In genomic region chr1:24090094-24090493, GRCm38 (mm10) we compare ENCODE assay signal across 22 mouse cellular contexts. TPM values are rescaled to one million over a fixed set of nuclear protein-coding genes. Genes with fewer than 3 reads are reported as not detected.
DNase-seq lines count a peak whose midpoint lies in the region; ATAC-seq and TF ChIP-seq lines count a peak whose summit lies in the region.
"Had no signal": no experiment of that assay in that cellular context is flagged by ENCODE, and none has a peak within 500 bp of the region (broad histone marks: within the 10 kb centered on the region; RNA-seq: fewer than 3 reads in every experiment).

No protein-coding gene starts in this region.

- 0 out of 2 replicates have a peak, but pooled peaks have one; percentile 48 for ATAC-seq in intestine, embryonic 16.5 days
- ATAC-seq in intestine, embryonic 15.5 days = no peak
- ATAC-seq in intestine, postnatal 0 days = no peak
- ATAC-seq in hindbrain, embryonic 11.5 days (ENCODE audit: low FRiP score) = no peak
- ATAC-seq in activated CD4-positive, CD25-positive, alpha-beta regulatory T cell, adult 4 months = no peak
- ATAC-seq: CD4-positive, CD25-positive, alpha-beta regulatory T cell, adult 4 months; forebrain, embryonic 14.5 days; forebrain, postnatal 0 days; hindbrain, embryonic 16.5 days had no signal

- H3K27me3 ChIP-seq in intestine, embryonic 16.5 days (replicated peaks; ENCODE audit: control insufficient read depth, insufficient read depth, low read length) = no peaks in the 10 kb centered on the region
- H3K27me3 ChIP-seq in intestine, embryonic 15.5 days (replicated peaks) = no peaks in the 10 kb centered on the region
- no peaks in the 10 kb centered on the region for H3K27me3 ChIP-seq in intestine, postnatal 0 days (replicated peaks; ENCODE audit: control insufficient read depth, insufficient read depth, low read length)
- H3K27me3 ChIP-seq in hindbrain, embryonic 11.5 days (ENCODE audit: control insufficient read depth, insufficient read depth, low read length) = no peaks in the 10 kb centered on the region
- H3K27me3 ChIP-seq: hindbrain, embryonic 13.5 days had no signal

- H3K9me3 ChIP-seq in intestine, embryonic 16.5 days (ENCODE audit: control insufficient read depth, low read length) = no peaks in the 10 kb centered on the region
- no peaks in the 10 kb centered on the region for H3K9me3 ChIP-seq in intestine, embryonic 15.5 days
- H3K9me3 ChIP-seq in intestine, postnatal 0 days (ENCODE audit: control insufficient read depth) = no peaks in the 10 kb centered on the region
- no peaks in the 10 kb centered on the region for H3K9me3 ChIP-seq in hindbrain, embryonic 11.5 days (ENCODE audit: control insufficient read depth, low read length)
- H3K9me3 ChIP-seq: forebrain, embryonic 10.5 days; hindbrain, embryonic 13.5 days had no signal

- no peak for TF ChIP-seq CTCF in intestine, postnatal 0 days (IDR thresholded peaks at IDR 0.05; ENCODE audit: low read depth)

- peaks cover 6% of the 10 kb centered on the region; the same call in 1 of the 2 replicates for H3K4me1 ChIP-seq in intestine, embryonic 16.5 days (ENCODE audit: control insufficient read depth, insufficient read depth, low read length)
- H3K4me1 ChIP-seq in intestine, embryonic 15.5 days (replicated peaks) = 0 out of 2 replicates have a peak, but pooled peaks cover 4% of the 10 kb centered on the region
- H3K4me1 ChIP-seq in intestine, postnatal 0 days (replicated peaks; ENCODE audit: control insufficient read depth, insufficient read depth, low read length) = peaks cover 7% of the 10 kb centered on the region
- H3K4me1 ChIP-seq in hindbrain, embryonic 11.5 days (replicated peaks; ENCODE audit: control insufficient read depth, insufficient read depth, low read length) = no peaks in the 10 kb centered on the region
- H3K4me1 ChIP-seq: forebrain, embryonic 10.5 days; hindbrain, embryonic 13.5 days had no signal

- no peak overlapping the region for H3K27ac ChIP-seq in intestine, embryonic 16.5 days (ENCODE audit: low read length)
- no peak overlapping the region for H3K27ac ChIP-seq in intestine, embryonic 15.5 days
- H3K27ac ChIP-seq in intestine, postnatal 0 days (ENCODE audit: low read depth, low read length) = 0 out of 2 replicates have a peak overlapping the region, but pooled peaks have one; percentile 50
- no peak overlapping the region for H3K27ac ChIP-seq in hindbrain, embryonic 11.5 days (ENCODE audit: low read depth, low read length)
- H3K27ac ChIP-seq: forebrain, embryonic 10.5 days; gastrocnemius, adult 2 months; hindbrain, embryonic 13.5 days had no signal

- H3K4me2 ChIP-seq in intestine, embryonic 16.5 days (ENCODE audit: low read depth, low read length) = no peak overlapping the region
- no peak overlapping the region for H3K4me2 ChIP-seq in intestine, embryonic 15.5 days (replicated peaks)
- peak overlapping the region; percentile 27; the same call in 1 of the 2 replicates for H3K4me2 ChIP-seq in intestine, postnatal 0 days (replicated peaks; ENCODE audit: low read depth)
- no peak overlapping the region for H3K4me2 ChIP-seq in hindbrain, embryonic 11.5 days (replicated peaks; ENCODE audit: low read depth, low read length)
- H3K4me2 ChIP-seq: heart, embryonic 11.5 days; hindbrain, embryonic 13.5 days had no signal

- peak; percentile 51 for DNase-seq in cerebellum, adult 9-10 months
- DNase-seq in cerebellum, adult 8-10 months = no peak
- DNase-seq in brain, adult 2 months (ENCODE audit: low read depth, low spot score) = peak; percentile 73
- no peak for DNase-seq in hindbrain, embryonic 11.5 days (ENCODE audit: low spot score)
- DNase-seq: adrenal gland, postnatal 10 days; adrenal gland, postnatal 36 days; forebrain, postnatal 0 days; gastrocnemius, adult 2 months; gastrocnemius, postnatal 14 days; heart, adult 11 months; kidney, adult 11 months; kidney, adult 8-10 months had no signal

- no peaks in the 10 kb centered on the region for H3K36me3 ChIP-seq in intestine, embryonic 16.5 days (ENCODE audit: control insufficient read depth, insufficient read depth, low read length)
- no peaks in the 10 kb centered on the region for H3K36me3 ChIP-seq in intestine, embryonic 15.5 days
- 0 out of 2 replicates have a peak, but pooled peaks cover 3% of the 10 kb centered on the region for H3K36me3 ChIP-seq in intestine, postnatal 0 days (ENCODE audit: control insufficient read depth, insufficient read depth)
- no peaks in the 10 kb centered on the region for H3K36me3 ChIP-seq in hindbrain, embryonic 11.5 days (ENCODE audit: control insufficient read depth, insufficient read depth, low read length)
- H3K36me3 ChIP-seq: hindbrain, embryonic 13.5 days had no signal

- H3K4me3 ChIP-seq in intestine, embryonic 16.5 days (ENCODE audit: low read length) = no peak overlapping the region
- H3K4me3 ChIP-seq in intestine, embryonic 15.5 days (replicated peaks) = no peak overlapping the region
- no peak overlapping the region for H3K4me3 ChIP-seq in intestine, postnatal 0 days (ENCODE audit: low read depth, low read length)
- H3K4me3 ChIP-seq in hindbrain, embryonic 11.5 days (ENCODE audit: low read depth, low read length) = no peak overlapping the region
- H3K4me3 ChIP-seq: forebrain, embryonic 10.5 days; gastrocnemius, adult 2 months; hindbrain, embryonic 13.5 days had no signal

- WGBS in intestine, embryonic 16.5 days = 76% methylated on average over 5 of the region's 5 CpGs
- 76% methylated on average over 5 of the region's 5 CpGs for WGBS in intestine, embryonic 15.5 days
- 70% methylated on average over 5 of the region's 5 CpGs for WGBS in intestine, postnatal 0 days
- 85% methylated on average over 5 of the region's 5 CpGs for WGBS in hindbrain, embryonic 11.5 days

- no peak overlapping the region for H3K9ac ChIP-seq in intestine, embryonic 16.5 days (ENCODE audit: low read depth, low read length)
- H3K9ac ChIP-seq in intestine, embryonic 15.5 days = no peak overlapping the region
- no peak overlapping the region for H3K9ac ChIP-seq in intestine, postnatal 0 days (ENCODE audit: low read depth, low read length)
- no peak overlapping the region for H3K9ac ChIP-seq in hindbrain, embryonic 11.5 days (ENCODE audit: low read depth, low read length)
- H3K9ac ChIP-seq: forebrain, postnatal 0 days; hindbrain, embryonic 13.5 days had no signal

RNA-seq across cellular contexts. Expression of gene Fam135a, which starts 10.0 kb away (rescaled TPM):
- 31.3 and 31.8 TPM in 2 replicates for polyA plus RNA-seq in intestine, embryonic 16.5 days (2015; fragmentation: Nextera tagmentation; extraction: Ambion mirVana)
- 35.0 and 39.4 TPM in 2 replicates for polyA plus RNA-seq in intestine, embryonic 15.5 days (2015; fragmentation: Nextera tagmentation; extraction: Ambion mirVana)
- 20.8 and 25.0 TPM in 2 replicates for polyA plus RNA-seq in intestine, postnatal 0 days (2015; fragmentation: Nextera tagmentation; extraction: Ambion mirVana)
- 34.4 and 37.6 TPM in 2 replicates for polyA plus RNA-seq in hindbrain, embryonic 11.5 days (2014; fragmentation: Nextera tagmentation; extraction: Ambion mirVana)
- 1 to 10 TPM in 1 of 2 experiments, under 1 TPM in 1; 0.18 to 1.6 TPM for polyA plus RNA-seq in activated CD4-positive, CD25-positive, alpha-beta regulatory T cell, adult 4 months (2017; shearing (Covaris generic))

Comparison
In these comparisons a context has a peak if more than half of its experiments do, and no peak if none do; other contexts are left out.
1. DNase-seq: peak in cerebellum, adult 9-10 months (single experiment) and brain, adult 2 months (single experiment); none in cerebellum, adult 8-10 months (single experiment) and hindbrain, embryonic 11.5 days (single experiment).